Mouse (Mus musculus): Measurements from ENCODE around the gene Slc1a7. TPM values are rescaled to one million over a fixed set of nuclear protein-coding genes. Genes with fewer than 3 reads are reported as not detected.

Slc1a7 gene
- total and polyA plus RNA-seq, 2 experiments from 2014 or later = 0.08 to 0.65 TPM

GRCm38 (mm10) chr4:108026193-108026592, 58.1 kb downstream of the Slc1a7 start:
- Histone ChIP-seq H3K9ac (replicated peaks; ENCODE audit: low read depth, low read length) (no peak overlapping the region), H3K36me3 (replicated peaks; ENCODE audit: control insufficient read depth, insufficient read depth, low read length) (no peaks in the 10 kb centered on the region), H3K27ac (ENCODE audit: low read depth) (no peak overlapping the region), H3K4me1 (ENCODE audit: control insufficient read depth, insufficient read depth) (peaks cover 10% of the 10 kb centered on the region; the same call in 1 of the 2 replicates), H3K9me3 (replicated peaks; ENCODE audit: control insufficient read depth, low read length) (no peaks in the 10 kb centered on the region), H3K4me3 (ENCODE audit: low read depth, low read length) (no peak overlapping the region), H3K27me3 (ENCODE audit: control insufficient read depth, insufficient read depth, low read length) (peaks cover 21% of the 10 kb centered on the region), H3K4me2 (ENCODE audit: low read depth, low read length) (no peak overlapping the region)
- TF ChIP-seq CTCF (IDR thresholded peaks at IDR 0.05; ENCODE audit: low read depth) (no peak), EP300 (IDR thresholded peaks at IDR 0.05; ENCODE audit: low read depth) (no peak)
- DNase-seq (ENCODE audit: low spot score) (no peak), ATAC-seq (ENCODE audit: insufficient read depth, low read depth) (no peak)
- WGBS = 37% methylated on average over 3 of the region's 3 CpGs

DNA sequence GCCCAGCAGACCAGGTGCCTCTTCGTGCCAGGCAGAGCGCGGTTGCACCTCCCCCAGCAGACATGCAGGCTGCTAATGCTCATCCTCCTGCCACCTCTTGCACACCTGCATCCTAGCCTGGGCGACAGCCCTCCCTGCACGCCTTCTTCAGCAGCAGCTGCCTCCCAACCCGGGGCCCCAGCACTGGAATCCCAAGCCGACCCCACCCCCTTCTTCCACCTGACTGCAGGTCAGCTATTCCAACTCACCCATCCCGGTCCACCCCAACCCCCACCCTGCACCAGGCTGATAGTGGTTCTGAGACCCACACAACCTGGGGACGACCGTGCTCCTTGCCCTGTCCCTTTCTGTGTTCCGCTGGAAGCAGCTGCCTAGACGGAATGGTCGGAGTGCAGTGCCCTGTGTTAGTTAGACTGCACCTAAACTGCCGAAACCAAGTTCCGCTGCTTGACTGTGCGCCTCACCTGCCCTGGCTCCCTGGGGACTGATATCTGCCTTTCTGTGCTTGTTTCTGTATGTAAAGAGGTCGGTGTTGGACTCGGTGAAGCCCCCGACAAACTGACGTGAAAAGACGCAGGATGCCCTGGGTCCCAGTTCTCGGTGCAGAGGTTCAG, 62.9 kb downstream of the Slc1a7 start:
- no peak for DNase-seq (ENCODE audit: low spot score)
- Histone ChIP-seq H3K27ac (ENCODE audit: low read depth) (no peak overlapping the region), H3K27me3 (ENCODE audit: control insufficient read depth, insufficient read depth, low read length) (peaks cover 51% of the 10 kb centered on the region), H3K36me3 (replicated peaks; ENCODE audit: control insufficient read depth, insufficient read depth, low read length) (no peaks in the 10 kb centered on the region), H3K9ac (replicated peaks; ENCODE audit: low read depth, low read length) (peak overlapping the region; percentile 24), H3K4me2 (ENCODE audit: low read depth, low read length) (peak overlapping the region; percentile 95), H3K9me3 (replicated peaks; ENCODE audit: control insufficient read depth, low read length) (no peaks in the 10 kb centered on the region), H3K4me1 (ENCODE audit: control insufficient read depth, insufficient read depth) (peaks cover 12% of the 10 kb centered on the region), H3K4me3 (ENCODE audit: low read depth, low read length) (peak overlapping the region; percentile 68)
- WGBS = 10% methylated on average over 22 of the region's 22 CpGs
- no peak for ATAC-seq (ENCODE audit: insufficient read depth, low read depth)
- TF ChIP-seq EP300 (IDR thresholded peaks at IDR 0.05; ENCODE audit: low read depth) (no peak), CTCF (IDR thresholded peaks at IDR 0.05; ENCODE audit: low read depth) (no peak)

- TF ChIP-seq CTCF (IDR thresholded peaks at IDR 0.05; ENCODE audit: low read depth) (no peak), EP300 (IDR thresholded peaks at IDR 0.05; ENCODE audit: low read depth) (no peak)
- Histone ChIP-seq H3K9me3 (replicated peaks; ENCODE audit: control insufficient read depth, low read length) (no peaks in the 10 kb centered on the region), H3K4me1 (ENCODE audit: control insufficient read depth, insufficient read depth) (peaks cover 12% of the 10 kb centered on the region), H3K9ac (replicated peaks; ENCODE audit: low read depth, low read length) (peak overlapping the region; percentile 24), H3K27ac (ENCODE audit: low read depth) (no peak overlapping the region), H3K4me3 (ENCODE audit: low read depth, low read length) (peak overlapping the region; percentile 68), H3K27me3 (ENCODE audit: control insufficient read depth, insufficient read depth, low read length) (peaks cover 51% of the 10 kb centered on the region), H3K4me2 (ENCODE audit: low read depth, low read length) (peak overlapping the region; percentile 95), H3K36me3 (replicated peaks; ENCODE audit: control insufficient read depth, insufficient read depth, low read length) (no peaks in the 10 kb centered on the region)
- 1% methylated on average over 71 of the region's 86 CpGs for WGBS
- ATAC-seq (ENCODE audit: insufficient read depth, low read depth) (no peak; the same call in 1 of the 2 replicates), DNase-seq (ENCODE audit: low spot score) (no peak)
Observed at GRCm38 (mm10) chr4:108031502-108032351, 63.6 kb downstream of the Slc1a7 start.

- peak overlapping the region; percentile 68 for H3K4me3 ChIP-seq (ENCODE audit: low read depth, low read length)
- H3K4me1 ChIP-seq (ENCODE audit: control insufficient read depth, insufficient read depth) = peaks cover 12% of the 10 kb centered on the region
- DNase-seq (ENCODE audit: low spot score) = no peak
- 51% methylated on average over 11 of the region's 11 CpGs for WGBS
- H3K9me3 ChIP-seq (replicated peaks; ENCODE audit: control insufficient read depth, low read length) = no peaks in the 10 kb centered on the region
- TF ChIP-seq EP300 (IDR thresholded peaks at IDR 0.05; ENCODE audit: low read depth) = no peak
- TF ChIP-seq CTCF (IDR thresholded peaks at IDR 0.05; ENCODE audit: low read depth) = no peak
- H3K9ac ChIP-seq (replicated peaks; ENCODE audit: low read depth, low read length) = no peak overlapping the region
- peaks cover 51% of the 10 kb centered on the region for H3K27me3 ChIP-seq (ENCODE audit: control insufficient read depth, insufficient read depth, low read length)
- ATAC-seq (ENCODE audit: insufficient read depth, low read depth) = no peak
- peak overlapping the region; percentile 95 for H3K4me2 ChIP-seq (ENCODE audit: low read depth, low read length)
- H3K36me3 ChIP-seq (replicated peaks; ENCODE audit: control insufficient read depth, insufficient read depth, low read length) = no peaks in the 10 kb centered on the region
- no peak overlapping the region for H3K27ac ChIP-seq (ENCODE audit: low read depth)
Observed at GRCm38 (mm10) chr4:108032352-108032849, 64.3 kb downstream of the Slc1a7 start.

- no peaks in the 10 kb centered on the region for H3K36me3 ChIP-seq (replicated peaks; ENCODE audit: control insufficient read depth, insufficient read depth, low read length)
- H3K4me2 ChIP-seq (ENCODE audit: low read depth, low read length) = no peak overlapping the region
- no peak overlapping the region for H3K27ac ChIP-seq (ENCODE audit: low read depth)
- H3K9me3 ChIP-seq (replicated peaks; ENCODE audit: control insufficient read depth, low read length) = no peaks in the 10 kb centered on the region
- no peak for DNase-seq (ENCODE audit: low spot score)
- WGBS = 88% methylated on average over 8 of the region's 8 CpGs
- no peak overlapping the region for H3K9ac ChIP-seq (replicated peaks; ENCODE audit: low read depth, low read length)
- no peak for TF ChIP-seq CTCF (IDR thresholded peaks at IDR 0.05; ENCODE audit: low read depth)
- TF ChIP-seq EP300 (IDR thresholded peaks at IDR 0.05; ENCODE audit: low read depth) = no peak
- H3K4me3 ChIP-seq (ENCODE audit: low read depth, low read length) = no peak overlapping the region
- ATAC-seq (ENCODE audit: insufficient read depth, low read depth) = no peak
- H3K4me1 ChIP-seq (ENCODE audit: control insufficient read depth, insufficient read depth) = peaks cover 12% of the 10 kb centered on the region
- peaks cover 49% of the 10 kb centered on the region for H3K27me3 ChIP-seq (ENCODE audit: control insufficient read depth, insufficient read depth, low read length)
Observed at GRCm38 (mm10) chr4:108033041-108033764, 65.1 kb downstream of the Slc1a7 start.

Data from heart, postnatal 0 days (tissue).